Mouse (Mus musculus): ENCODE data around the gene Cav1. TPM values are rescaled to one million over a fixed set of nuclear protein-coding genes. Genes with fewer than 3 reads are reported as not detected.

Cav1 gene
- total RNA-seq, 1 experiment from 2014 or later: 90.9 TPM

DNA sequence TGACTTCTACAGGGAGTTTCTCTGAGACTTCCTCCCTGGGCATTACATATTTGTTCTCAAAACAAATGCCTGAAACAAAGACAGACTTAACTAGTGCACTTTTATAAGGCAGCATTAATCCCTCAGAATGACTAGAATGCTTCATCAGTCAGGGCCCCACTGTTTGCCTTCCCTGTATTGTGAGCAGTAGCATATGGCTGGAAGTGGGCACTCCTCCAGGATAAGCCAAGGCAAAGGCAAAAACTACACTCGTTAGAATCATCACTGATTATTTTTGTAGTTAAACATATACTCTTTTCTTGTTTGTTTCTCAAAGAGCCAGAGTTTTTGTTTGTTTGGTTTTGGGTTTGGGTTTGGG is 11.0 kb downstream of the Cav1 start:
- no peak for DNase-seq

DNA sequence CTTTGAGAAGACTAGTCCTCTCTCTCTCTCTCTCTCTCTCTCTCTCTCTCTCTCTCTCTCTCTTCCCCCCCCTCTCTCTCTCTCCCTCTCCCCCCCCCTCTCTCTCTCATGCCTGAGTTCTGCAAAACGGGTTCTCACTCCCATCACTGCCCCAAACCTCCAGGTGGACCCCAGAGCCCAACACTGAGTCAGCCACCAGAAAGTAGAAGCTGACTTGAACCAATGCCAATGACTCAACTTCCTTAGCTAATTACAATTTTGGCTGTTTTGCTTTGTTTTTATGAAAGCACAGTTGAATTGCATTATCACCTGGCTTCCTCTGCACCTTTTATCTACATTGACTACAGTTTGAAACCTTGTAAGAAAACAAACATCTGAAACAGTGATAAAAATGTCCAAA is 11.8 kb downstream of the Cav1 start:
- no peak for DNase-seq

DNA sequence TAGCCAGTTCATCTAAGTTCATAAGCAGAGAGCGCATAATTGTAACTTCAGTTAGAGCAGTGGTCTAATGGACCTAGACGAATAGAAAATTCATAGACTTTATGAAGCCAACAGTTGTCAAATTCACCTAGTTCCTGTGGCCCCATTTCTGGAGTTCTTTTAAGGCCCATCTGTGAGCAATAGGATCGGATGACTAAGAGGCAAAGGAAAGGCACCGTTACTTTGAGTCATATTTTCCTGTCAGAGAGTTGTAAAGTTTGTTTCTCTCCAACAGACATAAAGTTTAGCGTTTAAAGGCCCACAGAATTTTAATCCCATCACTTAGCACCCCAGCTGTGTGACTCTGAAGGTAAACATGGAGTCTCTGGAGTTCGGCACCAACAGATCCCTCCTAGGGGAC is 15.8 kb downstream of the Cav1 start:
- DNase-seq: no peak

DNA sequence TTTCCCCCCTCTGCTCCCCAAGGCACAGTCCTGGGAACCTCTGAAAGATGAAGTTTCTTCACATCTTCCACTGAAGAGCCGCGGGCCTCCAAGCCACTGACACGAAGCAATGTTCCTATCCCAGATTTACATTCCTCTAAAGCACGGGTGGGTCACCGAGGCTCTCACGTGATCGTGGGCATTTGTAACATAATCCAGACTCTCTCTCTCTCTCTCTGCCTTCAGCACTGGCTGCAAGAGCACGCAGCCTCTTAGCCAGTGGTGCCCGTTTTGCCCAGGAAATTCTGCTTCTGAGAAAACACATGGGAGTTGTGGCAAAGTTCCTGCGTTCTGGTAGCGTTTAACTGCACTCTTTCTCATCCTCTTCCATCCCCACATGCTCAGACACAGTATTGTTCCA is 21.1 kb downstream of the Cav1 start:
- DNase-seq: no peak

DNA sequence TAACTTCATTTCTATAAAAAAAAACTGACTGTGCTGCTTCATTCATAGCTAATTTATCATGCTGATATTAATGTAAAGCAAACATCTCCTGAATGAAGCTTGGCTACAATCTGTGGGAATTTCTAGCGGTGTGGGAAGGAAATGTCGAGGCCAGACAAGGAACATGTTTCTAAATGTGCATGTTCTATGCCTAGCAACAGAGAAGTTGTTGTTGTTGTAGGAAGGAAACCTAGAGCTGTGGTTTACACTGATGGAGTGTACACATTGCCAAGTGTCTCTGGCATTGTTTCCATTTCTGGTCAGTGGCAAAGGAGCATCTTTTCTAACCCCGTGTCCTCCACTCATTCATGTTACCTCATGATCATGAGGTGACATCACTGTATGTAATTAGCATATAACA is 23.7 kb downstream of the Cav1 start:
- no peak for DNase-seq

DNA sequence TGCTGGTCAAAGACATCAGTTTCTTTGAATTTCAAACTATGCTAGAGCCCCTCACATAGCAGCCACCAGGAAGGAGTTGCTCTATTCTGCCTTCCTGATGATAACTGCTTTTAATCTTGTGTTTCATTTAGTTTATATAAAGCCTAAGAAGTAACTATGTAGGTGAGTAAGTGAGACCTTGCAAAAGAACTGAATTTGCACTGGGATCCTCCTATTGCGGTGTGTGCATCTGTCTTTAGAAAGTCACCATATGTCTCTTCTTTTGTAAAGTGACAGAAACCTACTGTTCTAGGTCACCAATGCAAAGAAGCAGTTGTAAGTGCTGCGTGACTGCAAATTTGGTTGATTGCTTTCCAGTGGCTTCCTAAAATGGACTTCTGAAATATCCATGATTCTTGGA is 31.6 kb downstream of the Cav1 start:
- no peak for DNase-seq

DNA sequence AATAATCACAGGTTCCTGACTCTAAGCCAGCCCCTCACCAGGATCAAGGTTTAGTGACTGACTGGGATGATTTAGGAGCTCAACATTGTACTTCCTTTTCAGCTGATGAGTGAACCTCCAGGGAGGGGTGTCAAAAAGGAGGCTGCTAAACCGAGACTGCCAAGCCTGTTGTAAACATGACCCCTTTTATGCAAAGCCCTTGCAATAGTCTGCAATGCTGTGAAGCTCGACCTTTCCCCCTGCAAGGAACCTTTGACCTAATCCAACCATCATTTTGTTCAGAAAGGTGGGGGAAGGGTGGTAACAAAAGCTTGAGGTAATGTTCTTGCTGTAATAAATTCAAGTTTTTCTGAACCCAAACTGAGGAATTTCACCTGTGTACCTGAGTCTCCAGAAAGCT is 34.3 kb downstream of the Cav1 start:
- DNase-seq: no peak

DNA sequence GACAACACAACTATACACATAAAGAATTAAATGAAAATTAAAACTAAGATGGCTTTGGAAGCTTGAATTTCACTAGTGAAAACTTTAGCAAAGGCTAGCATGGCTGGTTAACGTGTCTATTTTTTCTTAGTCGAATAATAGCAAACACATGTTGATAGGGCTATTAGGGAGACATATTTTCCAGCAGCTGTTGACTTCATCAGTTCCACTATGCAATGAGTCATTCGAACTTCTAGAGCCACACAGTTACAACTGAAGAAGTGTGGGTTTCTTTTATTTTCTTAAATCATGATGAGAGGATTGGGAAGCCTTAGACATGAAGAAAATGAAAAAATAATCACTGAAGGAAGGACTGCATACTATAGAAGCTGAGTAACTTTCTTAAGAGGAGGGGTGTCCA is 41.9 kb downstream of the Cav1 start:
- no peak for DNase-seq

DNA sequence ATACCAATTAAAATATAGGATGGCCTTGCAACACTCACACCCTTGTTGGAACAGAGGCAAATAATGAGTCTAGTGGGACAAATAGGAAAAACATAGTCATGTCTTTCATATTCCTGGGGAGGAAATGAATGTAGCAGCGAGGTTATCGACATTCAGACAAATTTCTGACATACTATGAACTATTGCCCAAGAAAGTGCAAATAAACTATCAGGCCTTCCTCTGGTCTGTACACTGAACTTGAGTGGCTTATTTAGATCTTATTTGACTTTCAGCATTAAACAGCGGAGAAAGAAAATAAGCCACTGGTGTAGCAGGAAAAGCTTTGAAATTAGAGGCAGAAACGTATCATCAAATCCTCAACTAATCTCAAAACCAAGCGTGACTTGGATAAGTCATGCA is 44.7 kb downstream of the Cav1 start:
- DNase-seq: no peak

DNA sequence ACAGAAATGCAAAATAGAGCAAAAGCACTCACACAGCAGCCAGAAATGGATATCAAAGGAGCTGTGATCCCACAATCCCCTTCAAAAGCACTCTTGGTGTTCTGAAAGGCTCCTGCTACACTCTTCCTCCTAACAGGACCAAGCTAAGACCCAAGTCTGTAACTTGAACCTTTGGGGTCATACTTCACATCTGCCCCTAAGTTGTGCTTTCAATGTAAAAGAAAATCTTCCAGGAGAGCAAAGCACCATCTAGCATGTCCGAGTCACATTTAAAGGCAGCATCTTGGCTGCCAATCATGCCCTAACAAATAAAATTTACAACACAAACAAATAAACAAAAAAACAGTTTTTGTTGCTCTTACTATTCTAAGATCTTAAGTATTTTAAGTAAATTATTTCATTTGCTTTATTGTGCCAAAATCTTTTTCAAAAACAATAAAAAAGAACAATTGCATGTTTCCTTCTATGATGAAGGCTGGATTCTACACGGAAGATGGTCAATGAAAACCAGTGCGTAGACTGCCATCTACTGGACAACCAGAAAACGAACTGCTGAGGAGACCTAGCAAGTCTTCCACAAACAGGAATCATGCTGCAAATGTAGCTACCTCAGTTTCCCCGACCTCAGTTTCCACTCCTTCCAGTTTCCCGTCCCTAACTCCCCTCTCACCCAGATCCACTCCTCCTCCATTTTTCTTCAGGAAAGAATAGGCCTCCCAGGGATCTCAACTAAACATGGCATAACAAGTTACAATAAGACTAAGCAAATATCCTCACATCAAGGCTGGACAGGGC is 53.0 kb downstream of the Cav1 start:
- peak; percentile 11 for DNase-seq

DNA sequence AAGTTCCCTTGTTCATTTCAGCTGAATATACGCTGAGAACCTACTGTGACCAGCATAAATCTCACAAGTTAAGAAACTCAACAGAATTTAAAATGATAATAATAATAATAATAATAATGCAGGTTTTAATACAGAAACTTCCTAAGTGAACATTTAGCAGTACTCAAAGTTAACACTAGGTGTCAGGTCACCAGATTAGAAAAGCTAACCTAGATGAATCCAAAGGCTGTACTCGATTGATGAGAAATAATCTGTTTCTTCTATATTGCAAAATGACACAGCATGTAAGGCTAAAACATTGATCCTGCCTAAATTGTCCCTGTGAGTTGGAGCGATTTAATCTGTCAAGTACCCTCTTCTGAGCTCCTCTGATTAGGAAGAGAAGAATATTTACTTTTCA is 56.6 kb downstream of the Cav1 start:
- no peak for DNase-seq

DNA sequence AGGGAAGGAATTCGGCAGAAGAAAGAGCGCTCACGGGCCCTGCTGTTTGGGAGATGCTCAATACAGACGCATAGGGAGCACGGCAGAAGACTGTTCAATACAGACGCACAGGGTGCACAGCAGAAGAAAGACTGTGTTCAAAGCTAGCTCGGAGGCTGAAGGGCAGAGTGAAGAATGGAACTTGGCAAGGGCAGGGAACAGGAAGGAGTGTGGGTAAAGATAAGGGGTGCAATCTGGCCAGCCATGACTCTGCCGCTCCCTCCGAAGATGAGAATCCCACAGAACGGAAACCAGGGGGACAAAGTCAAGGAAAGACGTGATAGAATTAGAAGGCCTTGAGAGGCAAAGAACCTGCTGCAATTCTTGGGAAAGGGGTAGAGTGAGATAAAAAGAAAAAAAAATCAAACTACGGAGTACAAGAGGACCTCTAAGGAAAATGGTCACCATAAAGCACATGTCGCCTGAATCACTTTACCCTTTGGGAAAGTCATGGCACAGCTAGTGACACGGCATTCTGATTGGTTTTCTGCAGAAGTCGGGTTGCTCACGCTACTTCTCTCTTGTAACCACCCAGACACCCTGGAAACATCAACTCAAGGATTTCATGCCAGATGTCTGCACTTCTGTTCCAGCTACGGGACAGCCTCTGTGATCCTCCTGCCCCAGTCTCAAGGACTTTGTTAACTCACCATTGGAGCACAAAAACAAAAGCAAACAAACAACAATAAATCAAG is 57.5 kb downstream of the Cav1 start:
- no peak for DNase-seq

DNA sequence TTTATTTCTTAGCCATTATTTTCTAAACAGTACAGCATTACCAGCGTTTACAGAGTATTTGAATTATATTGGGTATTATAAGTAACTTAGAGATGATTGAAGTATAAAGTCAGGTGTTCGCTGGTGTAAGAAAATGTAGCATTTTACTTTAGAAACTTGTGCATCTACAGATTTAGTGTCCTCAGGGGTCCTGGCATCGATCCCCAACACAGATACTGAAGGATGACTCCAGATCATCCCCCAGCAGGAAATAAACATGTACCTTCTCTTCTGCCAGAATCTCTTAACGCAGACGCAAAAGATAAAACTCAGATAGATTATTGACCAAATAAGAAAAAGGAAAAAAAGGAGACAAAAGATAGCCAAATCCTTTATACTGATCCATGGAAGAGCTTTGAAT is 68.2 kb downstream of the Cav1 start:
- DNase-seq: no peak

DNA sequence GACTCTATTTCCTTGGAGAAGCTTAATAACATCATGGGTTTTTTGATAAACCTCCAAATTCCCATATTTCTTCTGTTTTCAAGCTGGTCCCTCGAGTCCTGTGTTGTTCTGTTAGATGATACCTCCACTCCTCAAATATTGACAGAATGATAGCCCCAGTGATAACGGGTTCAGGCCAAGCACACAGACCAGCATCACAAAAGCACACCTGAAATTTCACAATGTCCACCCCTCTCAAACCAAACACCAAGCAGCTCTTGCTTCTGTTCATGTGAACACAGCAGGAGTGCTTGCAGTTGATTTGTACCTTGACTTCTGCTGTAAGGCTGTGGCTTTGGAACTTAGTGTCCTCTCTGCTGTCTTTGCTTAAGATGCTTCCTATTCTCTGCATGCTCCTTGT is 71.2 kb downstream of the Cav1 start:
- DNase-seq: no peak

DNA sequence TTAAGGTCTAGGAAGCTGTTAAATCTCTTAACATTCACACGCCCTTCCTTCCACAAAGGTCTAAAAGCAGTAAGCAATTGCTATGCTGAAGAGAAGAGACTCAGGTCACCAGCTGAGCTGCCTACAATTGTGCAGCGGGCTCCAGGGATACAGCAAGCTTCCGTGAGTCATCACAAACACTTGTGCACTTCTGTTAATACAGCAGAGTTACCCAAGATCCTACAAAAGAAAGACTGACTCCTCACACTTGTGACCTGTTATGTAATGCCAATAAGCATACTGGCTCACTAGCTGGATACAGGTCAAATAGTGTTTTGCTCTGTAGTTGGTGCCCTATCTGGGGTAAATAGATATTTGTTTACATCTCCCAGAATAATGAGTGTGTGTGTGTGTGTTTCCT is 74.0 kb downstream of the Cav1 start:
- no peak for DNase-seq

DNA sequence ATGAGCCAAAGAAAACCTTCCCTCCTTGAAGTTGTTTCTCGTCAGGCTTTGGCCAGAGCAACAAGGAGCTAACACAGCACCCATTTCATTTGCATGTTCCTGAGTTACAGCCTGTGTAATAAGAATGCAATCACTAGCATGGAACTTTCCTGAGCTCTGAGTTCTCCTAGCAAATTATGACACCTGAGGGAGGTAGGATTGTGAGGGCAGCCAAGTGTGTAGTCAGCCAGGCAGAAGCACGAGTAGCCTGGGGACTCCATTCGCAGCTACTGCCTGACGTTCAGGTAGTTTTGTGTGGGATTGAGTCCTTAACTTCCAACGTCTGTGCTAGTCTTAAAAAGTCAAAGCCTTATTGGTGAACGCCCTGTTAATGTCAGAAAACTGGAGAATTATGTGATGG is 75.6 kb downstream of the Cav1 start:
- no peak for DNase-seq

DNA sequence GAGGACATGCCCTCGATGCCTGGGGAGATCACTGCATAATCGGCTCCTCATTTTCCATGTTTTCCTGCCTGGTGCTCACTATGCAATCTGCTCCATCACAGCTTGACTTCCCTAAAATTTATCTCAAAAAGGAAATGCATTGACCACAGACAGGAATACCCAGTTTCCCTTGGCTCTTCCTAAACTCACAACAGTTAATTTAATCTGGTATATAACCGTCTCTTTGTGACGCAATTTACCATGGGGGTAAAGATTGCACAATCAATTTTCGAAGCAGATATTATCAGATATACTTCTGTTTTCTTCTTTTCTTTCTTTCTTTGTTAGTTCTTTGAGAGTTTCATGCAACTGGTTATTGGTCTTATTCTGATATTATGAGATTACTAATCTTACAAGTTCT is 79.4 kb downstream of the Cav1 start:
- no peak for DNase-seq

DNA sequence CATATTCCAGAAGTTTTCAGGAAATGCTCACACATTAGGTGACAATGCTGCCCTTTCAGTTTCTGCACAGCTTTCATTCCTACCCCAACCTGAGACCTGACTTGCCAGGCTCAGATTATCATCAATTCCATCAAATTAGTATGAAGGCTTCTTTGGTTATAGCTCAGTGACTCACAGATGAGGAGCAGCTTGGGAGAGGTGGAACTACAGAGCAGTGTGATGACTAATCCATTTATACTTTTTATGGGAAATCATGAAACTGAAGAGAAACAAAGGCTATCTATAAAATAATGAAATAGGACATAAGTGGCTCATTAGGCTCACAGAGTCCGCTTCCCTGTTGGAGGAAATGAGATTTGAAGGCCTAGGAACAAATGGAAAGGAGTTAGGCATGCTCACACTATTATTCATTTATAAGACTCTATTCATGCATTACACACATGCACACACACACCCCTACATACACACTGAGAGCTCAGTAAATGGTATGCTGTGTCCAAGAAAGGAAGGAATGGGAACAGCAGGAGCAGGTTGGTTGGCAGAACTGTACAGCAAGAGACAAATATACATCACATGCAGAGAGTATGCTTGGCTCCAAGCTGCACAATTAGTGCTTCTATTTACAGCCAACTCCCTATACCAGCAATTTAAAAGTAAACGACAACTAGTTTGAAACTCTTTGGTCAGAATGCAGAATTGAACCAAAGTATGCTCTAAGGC is 82.0 kb downstream of the Cav1 start:
- no peak for DNase-seq

Other genes with a start within 250 kb of the Cav1 start
- 8.7 and 11.1 TPM in 2 replicates for gene Tes, start 241.2 kb upstream of the Cav1 start, total RNA-seq (2021)
- gene Cav2, start 25.1 kb upstream of the Cav1 start, total RNA-seq (2021): 34.6 and 37.6 TPM in 2 replicates
- gene Met, start 157.5 kb downstream of the Cav1 start, total RNA-seq (2021): 5.3 and 7.4 TPM in 2 replicates